Mouse (Mus musculus): ENCODE measurements around the gene Susd1.

GRCm38 (mm10) chr4:59312945-59313344 is 125.5 kb downstream of the Susd1 start:
- TF ChIP-seq CTCF (conservative IDR thresholded peaks at IDR 0.05 in 1 of 2, IDR thresholded peaks at IDR 0.05 in 1 of 2; ENCODE audit: low read depth in 2 of 2, low read length in 2 of 2) (no peak), POLR2A (IDR thresholded peaks at IDR 0.05; ENCODE audit: low read depth, low read length) (no peak), BHLHE40 (IDR thresholded peaks at IDR 0.05; ENCODE audit: low read depth, low read length) (no peak), MAX (IDR thresholded peaks at IDR 0.05; ENCODE audit: low read length) (no peak), USF1 (IDR thresholded peaks at IDR 0.05; ENCODE audit: low read depth, low read length) (no peak), MAZ (IDR thresholded peaks at IDR 0.05; ENCODE audit: low read depth, low read length) (no peak), SMC3 (IDR thresholded peaks at IDR 0.05; ENCODE audit: low read depth, low read length) (no peak), EP300 (IDR thresholded peaks at IDR 0.05; ENCODE audit: low read length) (no peak), ZMIZ1 (IDR thresholded peaks at IDR 0.05; ENCODE audit: low read depth, low read length) (no peak)
